Mouse (Mus musculus) testis, adult 2 months (tissue): ENCODE data around the gene Map2k5. TPM values are rescaled to one million over a fixed set of nuclear protein-coding genes. Genes with fewer than 3 reads are reported as not detected.

ENCODE experiments used
- H3K27ac ChIP-seq: fragments of 200-500 bp; 2 replicates; pipeline ENCODE4 v1.5.1; 2012; ENCODE audit warnings: low read depth, low read length; ENCODE audit not compliant: control insufficient read depth, insufficient read depth
- H3K27me3 ChIP-seq: fragments of 200-500 bp; 2 replicates; pipeline ENCODE4 v1.6.1; 2012; ENCODE audit warnings: mild to moderate bottlenecking, low read length, moderate library complexity; ENCODE audit not compliant: control insufficient read depth, insufficient read depth
- H3K36me3 ChIP-seq: fragments of 200-500 bp; 2 replicates; pipeline ENCODE4 v1.6.1; 2012; ENCODE audit warnings: mild to moderate bottlenecking, low read length; ENCODE audit not compliant: control insufficient read depth, insufficient read depth
- H3K4me1 ChIP-seq: fragments of 200-500 bp; 2 replicates; pipeline ENCODE4 v1.6.1; 2012; ENCODE audit warnings: low read length; ENCODE audit not compliant: control insufficient read depth, insufficient read depth
- H3K4me3 ChIP-seq: fragments of 200-500 bp; 2 replicates; pipeline ENCODE4 v1.5.1; 2012; ENCODE audit warnings: low read depth, mild to moderate bottlenecking, low read length, moderate library complexity, mixed read lengths; ENCODE audit not compliant: control insufficient read depth
- CTCF ChIP-seq: fragments of 200-500 bp; IDR thresholded peaks from 2 replicates; pipeline ENCODE4 v1.5.1; 2012; ENCODE audit warnings: low read depth, mild to moderate bottlenecking, inconsistent platforms, low read length, moderate library complexity; ENCODE audit not compliant: control insufficient read depth, insufficient read depth, insufficient replicate concordance
- POLR2A ChIP-seq: fragments of 200-500 bp; IDR thresholded peaks from 2 replicates; pipeline ENCODE4 v1.6.1; 2012; ENCODE audit warnings: low read depth, mild to moderate bottlenecking, inconsistent platforms, low read length, moderate library complexity; ENCODE audit not compliant: control insufficient read depth
- polyA plus RNA-seq: library from polyadenylated mRNA; depleted of rRNA; stranded (reverse); fragments of >200 nt; gene quantifications from 2 replicates; pipeline ENCODE4 v1.2.3, GENCODE M21; 2012

Gene Map2k5
- polyA plus RNA-seq, 1 experiment, result 53.3 TPM

DNA sequence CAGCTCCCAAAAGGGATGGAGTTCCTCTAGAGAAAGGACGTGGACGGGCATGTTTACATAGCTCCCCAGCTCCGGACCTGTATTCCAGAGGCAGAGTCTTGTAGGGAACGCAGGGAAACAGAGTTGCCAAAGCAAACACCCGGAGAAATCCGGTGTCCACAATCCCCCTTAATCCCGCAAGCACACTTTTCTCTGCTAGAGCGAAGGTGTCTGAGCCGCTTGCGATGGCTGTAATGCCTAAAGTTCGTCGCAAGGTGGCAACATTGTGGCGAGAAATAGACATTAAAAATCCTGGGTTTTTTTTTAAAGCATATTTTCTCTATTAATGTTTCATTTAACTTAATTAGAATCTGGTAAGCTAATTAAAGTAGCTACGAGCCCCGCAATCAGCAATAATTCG is 241.9 kb downstream of the Map2k5 start:
- Histone ChIP-seq H3K27me3 (no peaks in the 10 kb centered on the region; the same call in 1 of the 2 replicates), H3K36me3 (no peaks in the 10 kb centered on the region), H3K4me3 (no peak overlapping the region), H3K27ac (no peak overlapping the region), H3K4me1 (peaks cover 17% of the 10 kb centered on the region)
- no peak for TF ChIP-seq POLR2A
- TF ChIP-seq CTCF, result peak; percentile 65; the same call in 1 of the 2 replicates

DNA sequence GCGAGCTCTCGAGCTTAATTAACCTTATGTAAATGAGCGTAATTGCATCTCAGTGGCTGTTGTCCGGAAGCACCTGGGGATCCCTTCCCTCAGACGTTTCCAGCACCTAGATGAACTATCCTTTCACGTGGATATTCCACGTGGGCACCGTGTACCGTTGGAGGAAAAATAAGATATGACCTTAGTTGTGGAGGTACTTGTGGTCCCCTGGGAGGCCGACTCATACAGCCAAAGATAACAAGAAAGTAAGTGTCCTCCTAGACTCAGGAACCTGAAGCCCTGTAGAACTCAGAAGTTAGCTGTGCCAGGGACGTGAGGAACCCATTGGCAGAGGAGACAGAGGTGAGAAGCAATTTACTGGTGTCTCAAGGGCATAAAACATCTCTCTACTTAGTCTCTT is 242.3 kb downstream of the Map2k5 start:
- H3K4me1 ChIP-seq, result peaks cover 17% of the 10 kb centered on the region
- no peaks in the 10 kb centered on the region for H3K36me3 ChIP-seq
- H3K4me3 ChIP-seq, result no peak overlapping the region
- no peak overlapping the region for H3K27ac ChIP-seq
- no peaks in the 10 kb centered on the region; the same call in 1 of the 2 replicates for H3K27me3 ChIP-seq
- no peak for TF ChIP-seq CTCF
- no peak for TF ChIP-seq POLR2A

DNA sequence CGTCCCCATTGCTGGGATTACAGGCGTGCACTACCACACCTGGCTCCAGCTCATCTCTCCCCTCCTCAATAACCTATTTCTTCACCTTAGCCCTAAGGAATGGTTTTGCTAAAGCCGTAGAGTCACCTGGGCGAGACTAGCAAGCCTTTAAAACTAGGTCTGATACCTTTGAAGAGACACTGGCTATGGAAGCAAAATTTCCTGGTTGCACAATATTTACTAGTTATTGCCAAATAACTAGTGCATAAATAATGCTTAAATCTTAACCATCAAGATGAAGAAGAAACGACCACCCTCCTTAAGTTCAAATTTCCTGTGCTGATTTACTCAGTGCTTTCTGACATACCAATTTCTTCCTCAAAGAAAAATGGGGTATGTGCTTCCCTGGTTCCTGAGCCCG is 244.0 kb downstream of the Map2k5 start:
- peaks cover 12% of the 10 kb centered on the region for H3K4me1 ChIP-seq

DNA sequence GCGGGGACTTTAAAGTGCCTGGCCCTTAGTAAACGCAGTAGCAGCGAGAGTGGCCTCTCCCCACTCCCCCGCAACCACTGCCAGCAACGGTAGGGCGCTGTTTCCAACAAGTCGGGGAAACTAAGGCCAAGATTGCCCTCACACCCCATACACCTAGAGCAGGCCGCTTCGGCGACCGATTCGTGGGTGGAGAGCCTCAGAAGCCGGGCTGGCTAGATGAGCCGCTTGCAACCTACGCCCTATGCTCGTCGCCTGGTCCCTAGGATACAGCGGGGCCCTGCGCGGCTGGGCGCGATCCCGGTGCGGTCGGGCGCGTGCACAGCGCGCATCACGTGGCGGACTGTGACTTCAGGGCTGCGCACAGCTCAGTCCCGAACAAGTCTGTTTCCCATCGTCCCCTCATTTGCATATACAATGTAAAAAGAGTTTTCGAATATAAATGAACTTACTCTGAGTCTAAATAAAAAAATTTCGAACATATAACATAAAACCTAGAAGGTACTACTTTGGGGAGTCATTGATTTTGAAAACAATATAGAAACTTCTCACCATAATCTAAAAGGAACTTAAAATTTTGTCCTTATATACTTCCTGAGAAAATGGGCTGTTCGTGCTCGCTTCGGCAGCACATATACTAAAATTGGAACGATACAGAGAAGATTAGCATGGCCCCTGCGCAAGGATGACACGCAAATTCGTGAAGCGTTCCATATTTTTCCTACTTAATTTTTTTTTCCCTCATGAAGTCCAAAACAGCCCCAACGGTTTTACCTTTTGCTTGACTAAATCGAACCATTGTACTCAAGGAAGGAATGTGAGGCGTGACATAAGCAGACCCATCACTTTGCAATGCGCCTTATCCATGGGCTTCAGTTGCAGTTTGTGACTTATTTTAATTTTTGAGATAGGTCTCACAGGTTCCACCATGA is 244.8 kb downstream of the Map2k5 start:
- Histone ChIP-seq H3K36me3 (no peaks in the 10 kb centered on the region), H3K27me3 (no peaks in the 10 kb centered on the region), H3K4me3 (peak overlapping the region; percentile 91), H3K27ac (peak overlapping the region; percentile 69), H3K4me1 (peaks cover 8% of the 10 kb centered on the region)
- TF ChIP-seq POLR2A, result peak; percentile 84
- no peak for TF ChIP-seq CTCF

More for the DNA sequence above, 244.0 kb downstream of the Map2k5 start:
- Histone ChIP-seq H3K4me3 (peak overlapping the region; percentile 30; the same call in 1 of the 2 replicates), H3K27ac (no peak overlapping the region), H3K36me3 (no peaks in the 10 kb centered on the region), H3K27me3 (no peaks in the 10 kb centered on the region; the same call in 1 of the 2 replicates)
- TF ChIP-seq POLR2A, result no peak
- TF ChIP-seq CTCF, result no peak

DNA sequence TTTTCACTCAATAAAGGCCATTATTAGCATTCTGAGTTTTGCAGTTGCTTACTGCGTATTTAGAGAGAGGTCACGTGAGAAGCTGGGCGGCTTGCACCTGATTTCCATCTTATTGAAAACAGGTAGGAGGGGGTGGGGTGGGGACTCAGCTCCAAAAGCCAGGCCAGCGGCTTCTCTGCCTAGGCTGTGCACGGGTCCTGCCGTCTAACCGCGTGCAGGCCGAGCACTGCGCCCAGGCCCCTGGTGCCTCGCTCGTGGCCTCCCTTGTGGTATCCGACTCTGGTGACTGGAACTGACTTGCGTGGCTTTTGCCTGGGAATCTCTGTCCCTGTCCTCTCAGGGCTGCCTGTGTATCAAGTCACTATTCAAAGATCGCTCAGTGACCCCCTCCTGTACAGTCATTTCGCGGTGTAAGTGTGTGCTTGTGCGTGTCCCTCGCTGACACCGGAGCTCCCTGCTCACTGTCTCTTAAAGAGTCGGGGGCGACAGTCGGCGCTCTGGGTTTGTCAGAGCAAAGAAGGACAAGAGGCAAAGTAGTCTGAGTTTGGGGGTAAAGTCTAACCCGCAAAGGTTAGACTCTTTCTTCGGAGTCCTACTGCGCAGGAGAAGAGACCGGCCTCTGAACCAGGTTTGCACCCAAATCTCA is 245.6 kb downstream of the Map2k5 start:
- peak overlapping the region; percentile 69 for H3K27ac ChIP-seq
- no peak for TF ChIP-seq POLR2A
- TF ChIP-seq CTCF, result no peak
- no peaks in the 10 kb centered on the region for H3K36me3 ChIP-seq
- H3K4me3 ChIP-seq, result peak overlapping the region; percentile 91
- H3K4me1 ChIP-seq, result peaks cover 8% of the 10 kb centered on the region
- no peaks in the 10 kb centered on the region for H3K27me3 ChIP-seq

DNA sequence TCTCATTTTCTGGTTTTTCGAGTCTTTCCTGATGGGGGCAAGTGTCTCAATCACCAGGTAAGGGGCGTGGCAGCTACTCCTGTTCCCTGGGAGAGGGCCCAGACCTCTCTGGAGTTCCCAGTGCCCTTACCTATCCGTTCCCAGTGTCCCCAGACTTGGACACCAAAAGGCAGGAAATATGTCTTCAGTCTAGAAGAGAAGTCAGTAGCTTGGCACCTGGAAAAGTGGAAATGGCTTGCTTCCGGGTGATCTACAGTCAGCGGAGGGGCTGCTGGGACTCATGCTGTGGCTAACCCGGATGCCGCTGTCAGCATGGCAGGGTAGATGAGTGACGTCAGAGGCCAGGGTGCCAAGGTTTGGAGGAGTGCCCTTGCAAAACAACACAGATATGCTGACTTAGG is 248.1 kb downstream of the Map2k5 start:
- peaks cover 10% of the 10 kb centered on the region for H3K4me1 ChIP-seq
- TF ChIP-seq CTCF (no peak), POLR2A (no peak)
- no peak overlapping the region for H3K4me3 ChIP-seq
- no peak overlapping the region for H3K27ac ChIP-seq
- H3K36me3 ChIP-seq, result no peaks in the 10 kb centered on the region
- no peaks in the 10 kb centered on the region for H3K27me3 ChIP-seq

DNA sequence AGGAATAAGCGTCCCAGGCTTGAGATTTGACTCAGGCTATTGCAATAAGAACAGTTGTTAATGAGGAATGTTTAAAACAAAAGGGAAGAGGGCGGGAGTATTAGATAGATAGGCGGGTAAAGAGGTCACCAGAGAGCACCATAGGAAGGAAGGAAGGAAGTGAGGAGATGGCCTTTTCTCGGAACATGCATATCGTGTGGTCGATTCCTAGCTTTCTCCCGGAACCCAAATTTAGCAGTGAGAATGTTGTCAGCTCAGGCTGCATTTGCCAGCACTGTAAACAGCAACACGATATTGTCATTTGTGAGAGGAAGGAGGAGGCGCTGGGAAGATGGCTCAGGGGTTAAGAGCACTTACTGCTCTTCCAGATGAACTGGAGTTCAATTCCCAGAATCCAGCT is 253.2 kb downstream of the Map2k5 start:
- no peak overlapping the region for H3K4me3 ChIP-seq
- H3K4me1 ChIP-seq, result peaks cover 8% of the 10 kb centered on the region
- no peaks in the 10 kb centered on the region for H3K36me3 ChIP-seq
- TF ChIP-seq CTCF, result no peak
- no peaks in the 10 kb centered on the region for H3K27me3 ChIP-seq
- no peak overlapping the region; the same call in 1 of the 2 replicates for H3K27ac ChIP-seq
